Mouse (Mus musculus) intestine, embryonic 15.5 days (tissue): Measurements from ENCODE around the gene Idh3a. TPM values are rescaled to one million over a fixed set of nuclear protein-coding genes. Genes with fewer than 3 reads are reported as not detected.
A peak's percentile ranks its signal among the peaks of the same experiment; 100 is the strongest.
"Not testable (repeated sequence)": the region's sequence is repeated elsewhere in the genome, so short reads cannot be mapped to it uniquely, and the experiment has no call there.

Experiments used
- ATAC-seq: fragments of 200-750 bp; cut with Nextera tagmentation; 2 replicates; pipeline ENCODE4 v1.8.0; 2017; ENCODE audit warnings: moderate TSS enrichment, moderate library complexity
- H3K27ac ChIP-seq: fragments of 300-500 bp; sonication (generic); 2 replicates; pipeline ENCODE4 v1.5.1; 2015; ENCODE audit warnings: mild to moderate bottlenecking, inconsistent platforms
- H3K27me3 ChIP-seq: fragments of 300-500 bp; sonication (generic); replicated peaks from 2 replicates; pipeline ENCODE4 v1.6.1; 2015; ENCODE audit warnings: inconsistent platforms
- H3K36me3 ChIP-seq: fragments of 300-500 bp; sonication (generic); 2 replicates; pipeline ENCODE4 v1.6.1; 2015; ENCODE audit warnings: inconsistent platforms
- H3K4me1 ChIP-seq: fragments of 300-500 bp; sonication (generic); replicated peaks from 2 replicates; pipeline ENCODE4 v1.6.1; 2015; ENCODE audit warnings: inconsistent platforms
- H3K4me2 ChIP-seq: fragments of 300-500 bp; sonication (generic); replicated peaks from 2 replicates; pipeline ENCODE4 v1.6.1; 2015; ENCODE audit warnings: mild to moderate bottlenecking, inconsistent platforms
- H3K4me3 ChIP-seq: fragments of 300-500 bp; sonication (generic); replicated peaks from 2 replicates; pipeline ENCODE4 v1.5.1; 2015; ENCODE audit warnings: inconsistent platforms
- H3K9ac ChIP-seq: fragments of 300-500 bp; sonication (generic); 2 replicates; pipeline ENCODE4 v1.6.1; 2015; ENCODE audit warnings: inconsistent platforms
- H3K9me3 ChIP-seq: fragments of 300-500 bp; sonication (generic); 2 replicates; pipeline ENCODE4 v1.6.1; 2016; ENCODE audit warnings: inconsistent platforms
- WGBS: fragments of 180-500 bp; shearing (Covaris S2); methylation state at CpG from one replicate; pipeline ENCODE4 v1.1.7; 2015; 5-methylcytosine and 5-hydroxymethylcytosine counted together
- polyA plus RNA-seq: library from polyadenylated mRNA; unstranded; fragments of >200 nt; fragmentation: Nextera tagmentation; extraction: Ambion mirVana; gene quantifications from 2 replicates; pipeline ENCODE4 v1.2.1, GENCODE M21; 2015

Idh3a gene
- polyA plus RNA-seq, 1 experiment from 2014 or later = 206 TPM

DNA sequence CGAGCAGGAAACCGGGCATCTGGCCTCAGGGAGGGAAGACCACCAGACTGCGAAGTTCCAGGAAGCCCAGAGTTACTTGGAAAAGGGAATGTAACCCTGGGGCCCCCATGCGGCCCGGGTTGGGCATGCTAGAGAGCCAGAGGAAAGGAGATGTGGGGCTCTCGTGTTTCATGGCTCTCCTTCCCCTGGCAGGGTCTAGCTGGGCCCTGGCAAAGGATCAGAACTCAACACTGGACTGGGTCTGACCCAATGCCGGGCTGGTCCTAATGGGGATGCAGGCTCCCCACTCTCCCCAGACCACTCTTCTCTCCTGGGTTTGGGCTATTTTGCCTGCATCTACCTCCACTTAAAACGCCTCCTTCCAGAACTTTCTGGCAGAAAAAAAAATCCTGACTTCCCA lies 27.4 kb upstream of the Idh3a start:
- Histone ChIP-seq H3K9ac (no peak overlapping the region), H3K27ac (no peak overlapping the region), H3K4me3 (no peak overlapping the region), H3K4me2 (no peak overlapping the region), H3K9me3 (no peaks in the 10 kb centered on the region), H3K27me3 (no peaks in the 10 kb centered on the region), H3K36me3 (no peaks in the 10 kb centered on the region), H3K4me1 (peaks cover 3% of the 10 kb centered on the region; the same call in 1 of the 2 replicates)
- WGBS = 78% methylated on average over 8 of the region's 8 CpGs
- no peak for ATAC-seq

DNA sequence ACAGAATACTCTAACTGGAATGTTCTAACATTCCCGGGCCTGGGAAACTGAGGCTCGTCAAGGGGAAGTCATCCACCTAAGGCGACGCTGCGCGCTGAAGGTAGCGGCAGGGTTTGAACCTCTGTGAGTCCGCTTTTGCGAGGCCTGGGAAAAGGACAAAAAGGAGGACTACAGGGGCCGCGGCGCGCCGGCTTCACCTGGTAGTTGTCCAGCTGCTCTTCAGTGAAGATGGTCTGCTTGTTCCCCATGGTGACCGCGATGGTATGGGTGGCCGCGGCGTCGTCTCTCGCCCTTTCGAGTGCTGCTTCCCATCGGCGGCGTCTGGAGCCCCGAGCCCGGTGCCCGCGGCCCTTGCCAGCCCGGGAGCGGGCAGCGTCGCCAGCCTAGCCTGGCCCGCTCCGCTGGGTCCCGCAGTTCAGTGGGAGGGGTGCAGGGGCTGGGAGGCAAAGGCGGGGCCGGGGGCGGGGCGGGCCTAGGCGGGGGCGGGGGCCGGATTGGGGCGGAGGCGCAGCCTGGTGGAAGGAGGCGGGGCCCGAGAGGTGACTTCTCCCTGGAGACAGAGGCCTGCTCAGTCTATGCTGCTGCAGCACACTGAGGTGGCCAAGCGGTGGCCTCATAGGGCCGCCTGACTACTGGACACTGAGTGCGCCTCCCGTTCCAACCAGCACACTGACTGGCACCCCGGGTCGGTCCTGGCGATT lies 26.2 kb upstream of the Idh3a start, which contains the start of gene Cib2:
Gene Cib2 (minus strand): TSS at position 448 of the 701 bp plus-strand sequence.
- Histone ChIP-seq H3K36me3 (no peaks in the 10 kb centered on the region), H3K9ac (peak within 1 kb of the TSS; percentile 59), H3K9me3 (no peaks in the 10 kb centered on the region), H3K4me1 (peaks cover 3% of the 10 kb centered on the region; the same call in 1 of the 2 replicates), H3K27me3 (no peaks in the 10 kb centered on the region), H3K4me2 (peak within 1 kb of the TSS; percentile 95), H3K4me3 (peak within 1 kb of the TSS; percentile 63), H3K27ac (no peak within 1 kb of the TSS)
- 2% methylated on average over 50 of the region's 54 CpGs for WGBS
- peak; percentile 98 for ATAC-seq

DNA sequence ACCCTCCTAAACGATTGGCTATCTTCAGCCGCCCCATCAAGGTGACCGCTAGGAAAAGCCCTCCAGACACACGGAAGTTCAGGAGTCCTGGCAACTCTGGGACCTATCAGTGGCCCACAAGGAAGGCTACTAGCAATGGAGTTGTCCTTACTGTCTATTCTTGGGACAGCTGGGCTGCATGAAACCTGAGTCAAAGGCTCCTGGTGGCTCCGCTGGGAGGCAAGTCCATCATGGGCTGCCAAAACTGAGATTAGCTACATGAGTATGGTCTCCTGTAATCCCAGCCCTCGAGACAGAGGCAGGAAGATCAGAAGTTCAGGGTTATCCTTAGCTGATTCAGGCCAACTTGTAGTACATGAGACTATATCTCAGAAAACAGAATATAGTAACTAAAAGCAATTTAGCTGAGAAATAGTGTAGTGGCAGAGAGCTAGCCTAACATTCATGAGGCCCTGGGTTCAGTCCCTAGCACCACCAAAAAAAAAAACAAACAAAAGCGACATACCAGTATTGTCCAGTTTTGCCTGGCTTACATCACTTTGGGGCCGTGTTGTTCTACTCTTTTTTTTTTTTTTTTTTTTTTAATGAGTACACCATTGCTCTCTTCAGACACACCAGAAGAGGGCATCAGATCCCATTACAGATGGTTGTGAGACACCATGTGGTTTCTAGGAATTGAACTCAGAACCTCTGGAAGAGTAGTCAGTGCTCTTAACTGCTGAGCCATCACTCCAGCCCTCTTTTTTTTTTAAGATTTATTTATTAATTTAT lies 25.1 kb upstream of the Idh3a start:
- Histone ChIP-seq H3K36me3 (no peaks in the 10 kb centered on the region), H3K27ac (no peak overlapping the region), H3K9ac (no peak overlapping the region), H3K4me1 (peaks cover 3% of the 10 kb centered on the region; the same call in 1 of the 2 replicates), H3K27me3 (no peaks in the 10 kb centered on the region), H3K9me3 (no peaks in the 10 kb centered on the region), H3K4me3 (no peak overlapping the region), H3K4me2 (no peak overlapping the region)
- 84% methylated on average over 8 of the region's 8 CpGs for WGBS
- ATAC-seq = no peak

DNA sequence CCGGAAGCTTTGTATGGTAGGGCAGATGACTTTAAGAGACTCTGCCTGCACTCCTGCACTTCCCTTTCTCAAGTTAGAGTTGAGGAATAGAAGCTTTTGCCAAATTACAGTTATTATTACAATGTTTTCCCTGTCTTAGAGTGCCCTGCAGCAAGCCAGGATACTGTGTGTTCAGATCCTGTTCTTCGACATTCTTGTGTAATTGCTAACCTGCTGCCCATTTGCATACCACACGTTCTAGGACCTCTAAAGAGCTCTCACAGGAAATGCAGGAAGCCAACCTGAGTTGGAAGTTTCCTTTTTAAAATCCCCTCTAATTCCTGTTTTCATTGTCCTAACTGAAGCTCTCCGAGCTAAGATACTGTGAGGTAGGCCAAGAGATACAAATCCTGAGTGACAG lies 19.2 kb upstream of the Idh3a start:
- Histone ChIP-seq H3K9me3 (no peaks in the 10 kb centered on the region), H3K36me3 (no peaks in the 10 kb centered on the region), H3K9ac (no peak overlapping the region), H3K4me2 (no peak overlapping the region), H3K27me3 (no peaks in the 10 kb centered on the region), H3K27ac (no peak overlapping the region), H3K4me3 (no peak overlapping the region), H3K4me1 (0 out of 2 replicates have a peak, but pooled peaks cover 3% of the 10 kb centered on the region)
- WGBS = 53% methylated on average over 4 of the region's 4 CpGs
- ATAC-seq = no peak

DNA sequence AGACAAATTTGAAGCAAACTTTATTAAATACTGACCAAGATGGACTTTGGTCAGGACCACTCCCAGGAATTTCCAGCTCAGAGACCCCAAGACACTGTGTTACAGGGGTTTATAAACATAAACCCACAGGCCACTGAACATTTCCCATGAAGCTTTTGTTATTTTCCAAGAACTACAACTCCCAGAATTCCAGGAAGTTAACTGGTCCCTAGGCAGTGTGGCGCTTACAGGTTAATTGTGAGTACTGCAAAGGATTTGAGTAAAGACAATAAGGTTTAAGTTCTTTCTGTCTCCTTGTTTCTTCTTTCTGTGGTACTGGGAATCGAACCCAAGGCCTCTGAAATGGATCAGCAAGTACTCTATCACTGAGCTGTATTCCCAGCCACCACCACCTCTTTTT lies 17.4 kb upstream of the Idh3a start:
- H3K4me2 ChIP-seq = no peak overlapping the region
- no peak; the same call in 1 of the 2 replicates for ATAC-seq
- no peak overlapping the region for H3K9ac ChIP-seq
- no peaks in the 10 kb centered on the region for H3K9me3 ChIP-seq
- 28% methylated on average over 2 of the region's 2 CpGs for WGBS
- no peak overlapping the region for H3K4me3 ChIP-seq
- no peak overlapping the region for H3K27ac ChIP-seq
- H3K4me1 ChIP-seq = 0 out of 2 replicates have a peak, but pooled peaks cover 3% of the 10 kb centered on the region
- H3K27me3 ChIP-seq = no peaks in the 10 kb centered on the region
- H3K36me3 ChIP-seq = no peaks in the 10 kb centered on the region

DNA sequence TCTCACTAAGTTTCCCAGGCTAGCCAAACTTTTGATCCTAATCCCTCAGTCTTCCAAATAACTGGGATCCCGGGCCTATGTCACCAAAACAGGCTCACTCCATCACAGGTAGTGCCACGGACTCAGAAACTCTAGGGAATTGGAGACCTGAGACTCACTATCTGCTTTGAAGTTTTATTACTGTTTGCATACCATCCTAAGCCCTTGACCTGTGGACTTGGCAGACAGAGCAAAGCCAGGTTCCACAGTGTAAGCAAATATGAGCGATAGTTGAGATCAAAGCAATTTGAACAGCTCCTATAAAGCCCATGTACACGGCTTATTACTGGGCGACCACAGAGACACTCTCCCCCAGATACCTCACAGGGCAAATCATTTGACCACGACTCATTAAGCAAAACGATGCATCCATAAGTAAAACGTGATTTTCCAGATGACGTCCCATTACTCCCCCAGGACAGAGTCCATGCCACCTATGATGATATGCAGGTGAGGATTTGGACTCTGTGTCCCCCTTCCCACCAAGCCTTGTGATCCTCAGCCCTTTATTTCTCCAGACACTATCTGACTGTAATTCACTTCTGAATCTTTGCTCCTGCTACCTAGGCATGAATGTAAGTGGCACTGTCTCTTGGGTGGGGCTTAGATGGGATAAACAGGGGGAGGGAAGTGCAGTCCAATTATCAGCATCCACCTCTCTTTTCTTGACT lies 14.8 kb upstream of the Idh3a start:
- H3K9ac ChIP-seq = no peak overlapping the region
- peak overlapping the region; percentile 14; the same call in 1 of the 2 replicates for H3K4me2 ChIP-seq
- no peaks in the 10 kb centered on the region for H3K9me3 ChIP-seq
- no peaks in the 10 kb centered on the region for H3K27me3 ChIP-seq
- 0 out of 2 replicates have a peak, but pooled peaks cover 3% of the 10 kb centered on the region for H3K4me1 ChIP-seq
- ATAC-seq = peak; percentile 89
- H3K36me3 ChIP-seq = no peaks in the 10 kb centered on the region
- no peak overlapping the region for H3K4me3 ChIP-seq
- 34% methylated on average over 9 of the region's 9 CpGs for WGBS
- peak overlapping the region; percentile 64 for H3K27ac ChIP-seq

DNA sequence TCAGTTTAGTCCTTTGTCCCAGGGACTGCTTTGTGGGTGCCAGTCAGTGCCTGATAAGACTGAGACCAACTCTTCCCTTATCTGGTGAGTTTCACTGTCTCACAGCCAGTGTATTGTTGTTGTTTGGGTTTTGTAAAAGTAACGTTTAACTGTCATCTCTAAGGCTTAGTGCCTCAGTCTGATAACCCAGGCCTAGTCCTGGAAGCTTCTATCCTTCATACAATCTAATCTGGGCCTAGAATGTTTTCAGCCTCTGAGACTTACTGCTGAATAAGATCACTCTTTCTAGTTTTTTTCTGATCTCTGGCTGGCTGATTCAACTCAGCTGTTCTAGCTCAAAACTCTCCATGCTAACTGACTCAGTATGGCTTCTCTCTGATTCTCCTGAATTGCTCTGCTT lies 2.4 kb upstream of the Idh3a start:
- Histone ChIP-seq H3K36me3 (no peaks in the 10 kb centered on the region), H3K27ac (no peak overlapping the region), H3K9me3 (no peaks in the 10 kb centered on the region), H3K4me1 (0 out of 2 replicates have a peak, but pooled peaks cover 7% of the 10 kb centered on the region), H3K9ac (no peak overlapping the region), H3K4me3 (no peak overlapping the region), H3K4me2 (no peak overlapping the region), H3K27me3 (no peaks in the 10 kb centered on the region)
- 42% methylated on average over 1 of the region's 1 CpGs for WGBS
- no peak for ATAC-seq

DNA sequence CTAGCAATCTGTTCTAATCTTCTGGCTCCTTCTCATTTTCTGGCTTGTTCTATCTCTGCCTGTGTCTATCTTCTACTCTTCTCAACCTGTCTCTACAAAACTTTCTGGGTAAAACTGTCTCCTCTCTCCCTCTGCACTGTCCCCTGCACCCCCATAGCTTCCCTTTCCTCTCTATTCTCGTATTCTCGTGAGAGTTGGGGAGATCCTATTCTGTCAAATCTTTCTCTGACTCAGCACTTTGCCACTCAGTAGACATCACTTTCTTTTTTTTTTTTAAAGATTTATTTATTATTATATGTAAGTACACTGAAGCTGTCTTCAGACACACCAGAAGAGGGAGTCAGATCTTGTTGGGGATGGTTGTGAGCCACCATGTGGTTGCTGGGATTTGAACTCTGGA lies 2.0 kb upstream of the Idh3a start:
- ATAC-seq, H3K4me2 ChIP-seq, H3K4me3 ChIP-seq, H3K9me3 ChIP-seq, H3K9ac ChIP-seq, H3K4me1 ChIP-seq, H3K27ac ChIP-seq, H3K36me3 ChIP-seq, H3K27me3 ChIP-seq: not testable (repeated sequence)
- WGBS = 84% methylated on average over 2 of the region's 2 CpGs

DNA sequence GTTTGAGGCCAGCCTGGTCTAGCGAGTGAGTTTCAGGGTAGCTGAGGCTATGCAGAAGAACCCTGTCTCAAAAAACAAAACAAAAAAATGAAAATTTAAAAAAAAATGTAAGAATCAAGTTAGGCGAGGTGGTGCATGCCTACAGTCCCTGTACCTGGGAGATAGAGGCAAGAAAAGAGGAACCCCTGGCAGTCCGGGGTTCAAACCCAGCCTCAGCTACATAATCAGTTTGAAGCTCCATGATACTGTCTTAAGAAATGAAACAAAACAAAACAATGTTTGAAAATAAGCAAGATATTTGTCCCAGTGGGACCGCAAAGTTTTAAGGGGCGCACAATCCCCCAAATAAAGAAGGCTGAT lies 315 bp upstream of the Idh3a start:
- peak overlapping the region; percentile 96 for H3K4me3 ChIP-seq
- H3K9ac ChIP-seq = 0 out of 2 replicates have a peak overlapping the region, but pooled peaks have one; percentile 12
- peak; percentile 2 for ATAC-seq
- peak overlapping the region; percentile 56 for H3K4me2 ChIP-seq
- no peaks in the 10 kb centered on the region for H3K27me3 ChIP-seq
- H3K27ac ChIP-seq = no peak overlapping the region
- 0 out of 2 replicates have a peak, but pooled peaks cover 7% of the 10 kb centered on the region for H3K4me1 ChIP-seq
- 34% methylated on average over 5 of the region's 5 CpGs for WGBS
- no peaks in the 10 kb centered on the region for H3K36me3 ChIP-seq
- no peaks in the 10 kb centered on the region for H3K9me3 ChIP-seq

DNA sequence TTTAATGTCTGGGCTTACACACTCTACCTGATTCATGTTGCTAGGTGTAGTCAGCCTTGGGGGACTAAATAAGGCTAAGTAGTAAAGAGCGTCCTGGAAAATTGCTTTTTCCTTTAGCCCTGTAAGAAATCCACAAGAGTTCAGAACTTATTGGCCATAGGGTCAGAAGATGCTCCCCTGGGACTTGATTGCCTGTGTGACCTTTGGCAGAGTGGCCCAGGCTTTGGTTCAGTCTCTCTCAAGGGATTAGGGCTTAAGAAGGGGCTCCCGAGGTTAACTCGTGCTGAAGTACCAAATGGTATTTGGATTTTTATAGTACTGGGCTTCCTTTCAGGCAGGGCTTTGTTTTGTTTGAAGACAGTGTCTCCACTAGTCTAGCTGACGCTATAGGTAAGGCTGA lies 1.7 kb downstream of the Idh3a start:
- WGBS = 58% methylated on average over 4 of the region's 4 CpGs

DNA sequence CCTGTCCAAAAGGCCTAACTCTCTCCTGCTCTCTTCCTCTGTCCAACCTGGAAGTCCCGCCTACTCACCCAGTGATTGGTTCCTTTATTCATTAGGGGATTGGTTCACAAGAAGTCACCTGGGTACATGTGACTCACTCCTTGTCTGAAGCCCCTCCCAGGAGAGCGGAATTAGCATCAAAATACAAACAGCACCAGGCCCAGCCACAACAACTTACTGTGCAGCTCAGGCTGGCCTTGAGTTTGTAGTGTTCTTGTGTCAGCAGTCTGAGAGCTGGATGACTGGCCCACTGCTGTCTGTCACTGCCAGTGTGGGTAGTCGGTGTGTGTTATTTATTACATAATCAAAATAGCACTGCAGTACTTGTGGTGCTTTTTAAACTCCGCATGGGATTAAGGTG lies 7.5 kb downstream of the Idh3a start:
- not testable (repeated sequence) for ATAC-seq
- peaks cover 25% of the 10 kb centered on the region for H3K36me3 ChIP-seq
- WGBS = 79% methylated on average over 4 of the region's 4 CpGs

More for the DNA sequence above, 1.7 kb downstream of the Idh3a start:
- no peak for ATAC-seq
- H3K9me3 ChIP-seq = no peaks in the 10 kb centered on the region
- peak overlapping the region; percentile 70 for H3K4me2 ChIP-seq
- H3K36me3 ChIP-seq = peaks cover under 1% of the 10 kb centered on the region; the same call in 1 of the 2 replicates
- 0 out of 2 replicates have a peak overlapping the region, but pooled peaks have one; percentile 0 for H3K4me3 ChIP-seq
- no peak overlapping the region for H3K27ac ChIP-seq
- H3K9ac ChIP-seq = no peak overlapping the region
- H3K4me1 ChIP-seq = 0 out of 2 replicates have a peak, but pooled peaks cover 7% of the 10 kb centered on the region
- H3K27me3 ChIP-seq = no peaks in the 10 kb centered on the region

More for the DNA sequence above, 7.5 kb downstream of the Idh3a start:
- H3K4me1 ChIP-seq, H3K9me3 ChIP-seq, H3K27ac ChIP-seq, H3K4me2 ChIP-seq, H3K27me3 ChIP-seq, H3K4me3 ChIP-seq, H3K9ac ChIP-seq: not testable (repeated sequence)
